Mouse (Mus musculus) kidney, postnatal 4 days (tissue): ENCODE results near the gene Ubash3b.

ENCODE experiments used
- DNase-seq, 2 experiments: peaks; one replicate each; pipeline ENCODE4 v3.0.0; 2021; ENCODE audit warnings: mixed read lengths in 2 of 2

Ubash3b gene

DNA sequence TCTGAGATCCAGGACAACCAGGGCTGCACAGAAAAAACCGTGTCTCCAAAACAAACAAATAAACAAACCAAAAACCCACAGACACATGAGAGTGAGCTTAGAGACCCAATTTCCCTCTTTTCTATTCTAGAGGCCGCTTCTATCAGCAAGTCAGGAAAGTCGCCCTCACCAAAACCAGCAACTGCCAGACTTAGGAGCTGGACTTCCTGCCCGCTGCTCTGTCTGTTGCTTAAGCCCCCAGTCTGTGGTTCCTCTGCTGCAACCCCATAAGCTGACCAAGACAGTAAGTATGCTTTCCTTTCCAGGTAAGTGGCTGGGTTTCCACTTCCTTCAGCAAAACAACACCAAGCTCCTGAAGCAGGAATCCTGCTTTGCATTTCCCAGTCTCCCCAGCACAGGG is 26.6 kb downstream of the Ubash3b start:
- DNase-seq: no peak

DNA sequence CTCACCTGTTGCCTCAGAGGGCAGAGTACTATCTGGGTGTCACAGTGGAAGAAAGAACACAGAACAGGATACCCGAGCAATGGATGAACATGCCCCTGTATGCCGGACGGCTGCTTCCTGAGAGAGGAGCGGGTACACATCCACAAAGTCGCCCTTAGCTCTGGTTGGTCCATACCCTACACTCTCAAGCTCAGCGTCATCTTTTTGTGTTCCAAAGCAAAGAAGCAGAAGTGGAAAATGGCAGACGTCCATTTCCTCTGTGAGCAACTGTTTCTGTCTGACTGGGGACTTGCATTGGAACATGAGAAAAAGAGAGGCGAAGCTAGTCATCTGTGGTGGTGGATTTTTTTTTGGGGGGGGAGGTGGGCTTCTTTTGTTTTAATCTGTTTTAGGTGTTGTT is 30.9 kb downstream of the Ubash3b start:
- DNase-seq: no peak

DNA sequence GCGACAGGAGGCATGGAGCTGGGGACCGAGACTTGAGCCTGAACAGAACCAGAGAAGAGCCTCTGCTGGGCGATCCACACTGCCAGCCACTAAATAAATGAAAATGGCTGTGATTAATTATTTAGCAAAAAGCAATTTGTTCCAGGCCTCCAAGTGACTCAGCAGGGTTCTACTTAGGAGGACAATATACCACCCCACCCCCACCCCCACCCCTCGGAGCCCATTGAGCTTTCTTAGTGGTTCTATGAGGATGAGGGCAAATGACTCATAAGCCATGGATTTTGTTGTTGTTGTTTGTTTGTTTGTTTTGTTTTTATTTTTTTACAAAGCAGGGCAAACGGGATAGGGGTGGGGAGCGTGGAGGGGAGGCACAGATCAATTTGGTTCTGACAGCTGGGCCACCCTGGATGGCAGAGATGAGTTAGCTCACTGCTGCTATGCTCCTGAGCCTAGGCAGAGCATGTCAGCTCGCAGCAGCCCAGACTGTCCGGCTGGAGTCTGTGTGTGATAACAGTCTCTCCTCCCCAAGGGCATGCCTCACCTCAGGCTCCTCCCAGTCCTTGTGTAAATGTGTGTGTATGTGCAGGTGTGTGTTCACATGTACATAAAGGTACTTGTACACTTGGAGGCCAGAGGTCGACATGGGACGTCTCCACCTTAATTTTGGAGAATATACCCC is 31.6 kb downstream of the Ubash3b start:
- DNase-seq: no peak

DNA sequence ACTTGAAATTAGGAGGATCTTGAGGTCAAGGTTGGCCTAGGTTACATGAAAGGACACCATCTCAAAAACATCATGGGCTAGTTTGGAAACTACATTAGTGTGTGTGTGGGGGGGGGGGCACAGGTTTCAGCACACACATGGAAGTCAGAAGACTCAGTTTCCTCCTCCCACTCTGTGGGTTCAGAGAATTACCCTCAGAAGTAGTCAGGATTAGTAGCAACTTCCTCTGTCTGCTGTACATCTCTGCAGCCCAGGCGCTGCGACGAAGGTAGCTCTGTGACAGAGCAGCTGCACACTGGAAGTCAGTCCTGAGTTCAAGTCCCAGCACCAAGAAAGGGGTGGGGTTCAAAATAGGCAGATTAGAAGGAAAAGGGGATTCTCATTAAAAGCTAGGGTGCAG is 32.2 kb downstream of the Ubash3b start:
- DNase-seq: no peak

DNA sequence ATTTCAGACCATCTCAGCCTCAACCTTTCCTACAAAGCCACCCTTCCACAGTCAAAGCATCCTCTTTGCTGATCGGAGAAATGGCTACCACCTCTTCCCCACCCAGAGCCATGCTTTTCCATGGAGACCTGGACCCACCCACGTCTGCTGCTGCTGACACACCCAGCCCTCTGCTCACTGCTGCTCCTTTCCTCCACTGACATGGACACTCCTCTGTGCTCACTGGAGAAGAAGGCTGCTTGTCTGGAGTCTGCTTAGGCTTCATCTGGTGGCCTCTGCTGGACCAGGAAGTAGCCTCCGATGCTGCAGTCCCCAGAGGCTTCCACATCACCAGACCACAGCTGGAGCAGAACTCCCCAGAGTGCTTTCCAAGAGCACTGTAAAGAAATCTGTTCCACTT is 34.8 kb downstream of the Ubash3b start:
- no peak for DNase-seq

DNA sequence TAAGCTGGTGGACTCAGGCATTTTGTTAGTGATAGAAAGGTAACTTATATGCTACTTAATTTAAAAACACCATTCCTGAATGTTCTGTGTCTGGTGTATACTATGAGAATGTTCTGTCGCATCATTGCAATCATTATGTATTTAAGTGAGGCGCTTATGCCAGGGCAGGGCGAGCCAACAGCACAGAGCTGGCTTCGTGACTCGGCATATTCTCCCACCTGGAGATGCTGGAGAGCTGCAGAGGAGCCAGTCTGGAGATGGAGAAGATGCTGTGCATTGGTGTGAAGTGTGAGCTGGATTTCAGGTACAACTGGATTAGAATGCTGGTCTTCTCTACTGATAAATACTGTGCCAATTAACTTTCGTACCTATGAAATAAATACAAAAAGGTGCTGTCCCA is 37.2 kb downstream of the Ubash3b start:
- DNase-seq: no peak

DNA sequence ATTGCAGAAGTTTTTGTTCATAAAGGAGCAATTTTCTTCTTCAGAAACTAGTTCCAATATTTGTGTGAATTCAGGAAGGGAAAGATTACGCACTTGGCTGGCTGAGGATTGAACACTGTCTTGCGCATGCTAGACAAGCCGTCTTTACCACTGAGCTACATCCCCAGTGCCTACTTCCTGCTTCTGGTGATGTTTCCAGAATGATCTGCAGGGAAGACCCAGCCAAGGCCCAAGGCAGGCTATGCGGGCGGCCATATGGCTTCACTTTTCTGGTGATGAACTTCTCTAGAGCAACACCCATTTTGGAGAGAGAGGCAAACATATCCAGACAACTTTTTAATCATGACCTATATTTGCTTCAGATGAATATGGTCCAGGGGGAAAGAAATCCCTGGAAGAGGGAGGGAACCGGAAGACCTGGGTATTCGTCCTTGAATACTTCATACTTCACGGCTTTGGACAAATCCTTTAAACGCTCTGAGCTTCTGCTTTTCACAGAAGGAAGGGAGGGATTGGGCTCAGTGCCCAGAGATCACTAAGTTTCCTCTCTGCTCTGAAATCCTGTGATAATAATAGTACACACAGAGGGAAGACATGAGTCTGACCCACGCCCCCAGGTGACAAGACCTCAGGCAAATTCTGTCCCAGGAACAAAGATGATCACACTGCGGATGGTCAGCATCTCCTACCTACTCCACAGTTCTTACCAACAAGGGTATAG is 38.9 kb downstream of the Ubash3b start:
- DNase-seq: peak; percentile 62 to 67

DNA sequence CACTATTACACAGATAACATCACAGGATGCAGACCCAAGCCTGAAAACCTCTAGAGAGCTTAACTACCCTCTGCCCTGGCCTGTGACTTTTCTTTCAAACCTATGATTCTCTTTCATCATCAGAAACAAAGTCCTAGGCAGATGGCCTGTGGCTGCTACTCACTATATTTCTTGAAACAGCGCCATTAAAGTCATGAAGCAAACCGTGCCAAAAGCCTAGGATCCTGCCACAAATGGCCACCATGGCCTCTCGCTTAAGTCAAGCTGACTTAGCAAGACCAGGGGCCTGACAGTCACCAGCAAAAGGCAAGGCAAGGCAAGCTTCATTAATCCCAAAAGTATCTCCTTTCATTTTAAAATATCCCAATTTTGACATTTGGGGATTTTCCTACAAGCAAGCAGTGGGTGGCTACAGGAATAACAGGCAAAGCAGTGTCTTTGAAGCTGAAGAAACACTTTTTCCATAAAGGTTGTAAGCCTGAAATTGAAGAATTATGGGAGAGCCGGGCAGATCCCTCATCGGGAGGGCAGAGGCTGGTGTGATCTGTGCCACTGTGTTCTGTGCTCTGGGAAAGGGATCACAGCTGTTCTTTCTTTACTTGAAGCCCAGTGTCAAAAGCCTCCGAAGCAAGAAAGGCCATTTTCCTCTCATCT is 39.7 kb downstream of the Ubash3b start:
- no peak for DNase-seq

DNA sequence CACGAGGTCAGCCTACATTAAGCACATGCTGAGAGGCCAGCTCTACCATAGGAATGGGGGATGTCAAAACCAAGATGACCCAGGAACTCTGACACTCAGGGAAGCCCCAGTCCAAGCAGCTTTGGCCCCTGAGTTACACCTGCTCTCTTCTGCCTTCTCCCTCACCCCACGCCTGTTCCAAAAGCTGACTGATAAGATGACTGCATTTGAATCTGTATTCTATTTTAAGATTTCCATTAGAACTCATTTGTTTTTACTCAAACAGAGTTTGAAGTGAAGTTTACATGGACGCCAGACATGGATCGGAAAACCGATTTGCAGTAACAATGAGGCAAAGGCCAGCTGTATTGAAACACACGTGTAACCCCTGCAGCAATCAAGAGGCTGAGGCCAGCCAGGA is 41.5 kb downstream of the Ubash3b start:
- no peak for DNase-seq

DNA sequence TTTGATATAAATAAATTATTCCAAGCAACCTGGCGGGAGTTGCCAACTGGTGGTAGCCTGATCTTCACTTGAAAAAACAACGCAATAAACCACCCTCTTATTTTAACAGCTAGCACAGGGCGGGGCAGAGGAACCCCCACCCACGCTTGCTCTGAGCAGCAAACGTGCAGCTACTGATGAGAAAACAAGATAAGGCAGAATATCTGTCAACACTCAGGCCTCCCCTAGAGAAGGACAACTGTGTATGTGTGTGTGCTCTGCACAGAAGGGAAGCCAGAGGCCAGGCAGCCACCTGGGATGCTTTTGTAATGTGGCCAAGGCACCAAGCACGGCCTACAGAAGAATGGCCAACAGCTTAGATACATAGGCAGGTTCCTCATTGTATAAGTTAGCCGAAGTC is 43.4 kb downstream of the Ubash3b start:
- DNase-seq: no peak

DNA sequence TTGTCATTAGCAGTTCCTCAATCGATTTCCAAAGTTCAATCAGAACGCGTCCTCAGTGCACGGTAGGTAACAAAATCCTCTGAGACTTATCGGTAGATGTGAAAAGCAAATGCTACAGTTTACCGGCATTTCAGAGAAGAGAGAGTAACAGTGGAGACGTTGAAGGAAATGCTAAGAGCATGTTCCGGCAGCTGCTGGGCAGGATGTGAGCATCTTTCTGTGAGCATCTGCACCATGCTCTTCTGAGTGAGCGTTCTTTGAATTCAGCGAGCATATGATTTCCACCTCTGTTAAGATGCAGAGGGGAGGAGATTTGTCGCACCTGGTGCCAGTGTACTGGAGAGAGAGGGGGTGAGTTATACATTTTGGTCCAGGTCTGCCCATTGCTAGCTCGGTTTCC is 45.4 kb downstream of the Ubash3b start:
- DNase-seq: no peak

DNA sequence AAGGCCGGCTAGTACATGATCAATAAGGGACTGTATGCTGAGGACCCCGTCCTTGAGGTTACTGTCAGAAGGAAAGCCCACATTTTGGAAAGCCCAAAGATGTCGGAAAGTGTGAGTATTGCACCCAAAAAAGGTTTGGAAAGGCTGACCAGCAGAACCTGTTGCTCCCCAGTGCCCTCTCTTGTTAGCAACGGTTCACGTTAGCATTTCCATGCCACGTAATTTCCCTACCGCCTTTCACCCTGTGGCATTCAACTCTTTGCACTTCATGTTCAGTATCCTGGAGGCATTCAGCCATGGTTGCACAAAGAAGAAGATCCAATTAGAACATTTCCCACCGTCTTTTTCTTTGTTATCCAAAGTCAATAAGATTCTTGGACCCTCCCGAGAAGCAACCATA is 47.1 kb downstream of the Ubash3b start:
- no peak for DNase-seq

DNA sequence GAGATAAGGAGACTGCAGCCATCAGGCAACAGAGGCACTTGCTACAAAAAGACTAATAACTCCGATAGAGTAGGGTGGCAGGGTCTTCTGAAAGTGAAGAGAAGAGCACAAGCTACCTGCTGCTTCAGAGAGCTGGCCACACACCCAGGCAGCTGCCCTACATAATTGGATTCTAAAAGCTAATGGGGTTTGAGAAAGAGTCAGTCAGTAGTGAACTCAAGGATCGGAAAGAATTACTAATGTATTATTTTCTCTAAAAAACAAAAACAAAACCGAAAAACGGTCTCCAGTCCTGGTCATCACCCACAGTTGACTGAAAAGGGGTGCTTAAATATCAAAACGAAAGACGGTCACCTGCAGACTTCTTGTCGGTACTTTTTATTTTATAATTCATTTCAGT is 51.7 kb downstream of the Ubash3b start:
- DNase-seq: no peak

DNA sequence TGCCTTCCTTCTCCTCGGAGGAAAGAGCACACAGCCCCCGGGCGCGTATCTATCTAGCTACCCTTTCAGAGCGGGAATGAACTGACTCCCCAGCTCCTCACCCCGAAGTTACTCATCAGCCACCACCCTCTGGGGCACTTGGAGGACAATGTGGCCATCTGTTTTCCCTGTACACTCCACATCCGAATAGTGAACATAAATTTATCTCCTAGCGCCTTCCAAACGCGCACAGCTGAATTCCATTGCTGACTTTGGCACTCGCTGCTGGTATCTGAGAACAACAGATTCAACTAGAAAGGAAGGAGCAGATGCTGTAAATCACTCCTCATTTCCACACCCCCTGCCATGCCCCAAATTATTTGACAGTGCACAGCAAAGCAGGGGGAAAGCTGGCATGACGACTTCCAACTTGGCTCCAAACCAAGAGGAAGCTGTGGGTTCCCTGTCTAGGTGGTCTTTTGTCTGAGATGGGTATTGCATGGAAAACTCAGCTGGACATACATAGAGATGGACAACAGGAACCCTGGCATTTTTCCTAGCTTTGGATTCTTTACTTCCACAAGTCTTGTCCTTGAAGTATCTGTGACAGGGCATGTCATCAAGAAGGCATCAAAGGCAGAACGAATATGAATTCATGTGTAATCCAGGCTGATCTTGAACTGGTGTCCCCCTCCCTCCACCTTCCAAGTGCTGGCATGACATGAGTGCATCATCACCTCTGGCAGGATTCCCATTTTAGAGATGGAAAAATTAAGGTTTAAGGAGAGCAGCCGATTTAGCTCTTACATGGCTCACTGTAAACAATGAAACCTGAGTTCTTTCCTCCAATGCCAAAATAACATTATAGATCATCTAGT is 52.9 kb downstream of the Ubash3b start:
- peak; percentile 64 to 78 for DNase-seq

DNA sequence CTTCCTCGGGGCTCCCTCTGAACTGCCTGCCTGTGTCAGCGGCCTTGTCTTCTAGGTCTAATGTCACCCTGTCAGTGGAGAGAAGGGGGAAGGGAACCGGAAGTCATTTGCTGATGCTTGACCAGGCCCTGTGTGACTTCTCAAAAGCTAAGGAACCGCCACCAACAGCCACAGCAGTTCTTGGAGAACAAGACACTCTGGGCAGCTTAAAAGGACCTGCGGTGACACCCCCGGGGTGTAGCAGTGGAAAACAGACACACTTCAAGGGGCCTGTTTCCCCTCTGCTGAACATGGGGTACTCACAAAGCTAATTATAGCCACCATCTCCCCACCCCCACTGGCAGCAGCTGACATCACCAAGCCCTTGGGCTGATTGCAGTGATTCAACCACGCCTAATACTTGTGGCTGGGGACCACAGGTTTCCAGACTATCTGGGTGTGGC is 56.3 kb downstream of the Ubash3b start:
- DNase-seq: no peak

DNA sequence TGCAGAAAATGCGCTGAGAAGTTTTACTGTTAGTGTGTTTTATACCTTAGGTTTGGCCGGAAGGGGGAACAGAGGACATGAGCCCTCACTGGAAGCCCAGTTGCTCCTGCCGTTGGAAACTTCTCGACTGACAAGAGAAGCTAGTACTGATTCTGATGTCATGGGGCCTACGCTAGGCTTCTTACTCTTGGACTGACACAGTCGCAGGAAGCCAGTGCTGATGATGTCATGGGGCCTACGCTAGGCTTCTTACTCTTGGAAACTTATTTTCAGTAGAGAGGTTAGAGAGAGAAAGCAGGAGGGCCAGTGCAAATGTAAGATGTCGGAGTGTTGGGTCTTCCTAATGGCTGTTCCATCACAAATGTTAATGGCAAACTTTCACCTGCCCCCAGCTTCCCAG is 57.8 kb downstream of the Ubash3b start:
- DNase-seq: no peak

DNA sequence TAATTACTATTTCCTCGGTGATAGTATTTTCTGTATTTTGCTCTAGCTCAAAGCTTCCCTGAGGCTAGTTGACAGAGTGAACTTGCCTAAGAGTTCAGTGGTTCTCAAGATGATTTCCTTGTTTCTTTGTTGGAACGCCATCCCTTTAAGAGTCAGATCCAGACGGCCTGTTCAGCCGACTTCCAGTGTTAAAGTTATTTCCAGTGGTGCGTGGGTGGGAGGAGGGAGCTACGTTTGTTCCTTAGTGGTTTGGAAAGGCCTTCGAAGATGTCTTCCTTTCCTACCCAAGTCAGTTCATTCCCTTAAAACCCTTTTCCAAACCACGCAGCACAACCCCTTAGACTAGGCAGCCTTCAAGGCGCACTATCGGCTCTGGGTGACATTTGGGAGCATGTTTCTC is 58.9 kb downstream of the Ubash3b start:
- DNase-seq: peak in 1 of 2 experiments; percentile 51

DNA sequence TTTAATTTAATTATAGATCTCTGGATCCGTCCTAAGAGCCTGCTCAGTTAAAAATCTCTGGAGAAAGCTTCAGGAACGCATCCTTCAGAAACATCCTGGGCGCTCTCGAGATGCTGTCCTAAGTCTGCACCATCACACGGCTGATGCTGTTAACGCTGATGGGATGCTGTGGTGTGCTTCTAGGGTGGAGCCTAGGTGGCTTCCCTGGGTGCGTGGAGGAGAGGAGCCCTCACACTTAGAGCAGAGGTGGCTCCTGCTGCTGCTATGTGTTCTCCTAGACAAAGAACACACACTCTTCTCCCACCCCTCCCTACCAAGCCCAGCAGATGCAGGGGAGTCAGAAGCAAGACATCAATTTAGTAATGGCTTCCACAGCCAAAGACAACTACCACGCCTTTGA is 61.6 kb downstream of the Ubash3b start:
- no peak for DNase-seq

DNA sequence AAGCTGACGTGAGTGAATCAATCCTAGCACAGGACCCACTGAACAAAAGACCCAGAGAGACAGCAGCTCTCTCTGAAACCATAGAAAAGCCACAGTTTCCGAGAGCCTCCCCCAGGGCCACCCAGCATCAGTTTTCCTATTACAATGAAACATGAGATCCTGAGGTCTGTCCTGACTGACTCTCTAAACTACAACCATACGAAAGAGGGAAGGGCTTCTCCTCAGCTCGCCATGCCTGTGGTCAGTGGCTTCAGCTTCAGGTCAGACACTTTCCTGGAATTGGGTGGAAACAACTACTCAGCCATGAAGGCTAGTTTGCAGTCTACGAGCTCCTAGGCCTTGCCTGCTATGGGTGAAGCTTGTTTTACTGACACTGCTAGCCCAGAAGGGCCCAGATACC is 62.4 kb downstream of the Ubash3b start:
- DNase-seq: no peak

DNA sequence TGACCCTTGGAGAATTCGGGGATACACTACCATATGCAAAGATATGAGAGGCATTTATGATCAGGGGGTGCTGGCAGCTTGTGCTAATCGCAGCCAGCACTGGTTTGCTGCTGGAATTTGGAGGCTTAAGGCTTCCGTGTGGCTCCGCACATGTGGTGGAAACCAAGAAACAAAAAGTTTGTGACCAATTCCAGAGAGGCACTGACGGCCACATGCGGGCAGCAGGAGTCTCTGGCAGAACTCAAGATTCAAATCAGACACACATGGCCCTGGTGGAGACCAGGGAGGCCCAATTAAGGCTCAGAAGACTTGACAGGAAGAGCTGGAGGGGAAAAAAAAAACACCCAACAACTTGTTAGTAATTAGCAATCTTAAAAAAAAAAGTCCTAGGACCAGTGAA is 63.4 kb downstream of the Ubash3b start:
- DNase-seq: no peak

DNA sequence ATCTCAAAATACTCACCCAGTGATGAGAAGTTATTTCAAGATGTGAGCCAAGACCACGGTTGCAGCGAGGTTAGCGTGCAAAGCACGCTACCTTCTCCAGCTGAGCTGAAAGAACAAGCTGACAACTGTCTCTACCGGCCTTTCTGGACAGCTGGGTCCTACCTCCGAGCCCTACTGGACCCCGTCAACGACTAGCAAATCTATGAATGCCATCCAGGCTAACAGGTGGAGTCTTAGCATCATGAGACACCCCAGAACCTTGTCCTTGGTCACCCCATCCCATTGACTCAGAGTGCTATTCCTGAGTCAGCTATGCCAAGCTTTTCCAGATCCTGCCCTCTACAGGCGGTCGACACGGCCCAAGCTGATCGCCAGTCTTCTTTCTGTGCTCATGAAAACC is 69.5 kb downstream of the Ubash3b start:
- no peak for DNase-seq

DNA sequence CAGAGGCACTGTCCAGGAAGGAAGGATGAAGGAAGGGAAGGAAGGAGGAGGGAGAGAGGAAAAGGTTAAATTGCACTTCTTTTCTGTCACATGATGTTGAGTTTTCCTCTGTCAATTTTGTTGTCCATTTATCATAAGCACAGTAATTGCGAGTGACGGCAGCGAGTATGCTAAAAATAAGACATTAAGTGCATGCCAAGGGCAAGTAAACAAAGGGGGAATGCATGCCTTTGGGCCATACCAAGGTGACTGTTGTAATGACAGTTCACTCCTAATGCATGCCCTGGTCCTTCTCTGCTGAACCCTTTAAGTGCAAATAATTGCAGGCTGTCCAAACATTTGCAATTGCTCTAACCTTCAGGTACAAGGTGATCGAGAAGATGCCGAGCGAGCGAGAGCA is 70.3 kb downstream of the Ubash3b start:
- no peak for DNase-seq

DNA sequence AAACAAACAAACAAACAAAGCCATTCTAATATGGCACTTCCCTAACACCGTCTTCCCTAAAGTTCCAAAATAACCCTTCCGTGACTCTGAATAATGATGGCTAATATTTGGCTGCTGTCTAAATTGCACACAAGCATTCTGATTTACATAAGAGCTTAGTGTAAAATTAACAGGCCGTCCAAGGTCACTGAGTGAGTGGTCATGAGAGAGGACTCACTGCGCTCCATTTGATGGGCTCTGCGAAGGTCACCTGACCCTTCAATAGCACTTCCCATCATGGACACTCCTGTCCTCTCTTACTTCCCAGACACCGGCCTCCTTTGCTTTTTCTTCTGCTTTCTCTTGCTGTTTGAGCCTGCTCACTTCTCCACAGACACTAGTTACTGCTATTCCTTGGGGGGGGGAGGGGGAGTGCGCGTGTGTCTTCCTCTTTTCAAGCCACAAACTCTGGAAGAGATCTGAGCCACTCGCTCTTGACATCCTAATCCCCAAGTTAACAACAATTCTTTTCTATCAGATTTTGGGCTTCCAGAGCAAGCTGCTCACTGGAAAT is 73.6 kb downstream of the Ubash3b start:
- no peak for DNase-seq
